Mouse (Mus musculus): ENCODE measurements around the gene Sypl. TPM values are rescaled to one million over a fixed set of nuclear protein-coding genes. Genes with fewer than 3 reads are reported as not detected.

Sypl gene
- total RNA-seq, 2 experiments from 2014 or later: 50.6 to 117 TPM

Other genes starting within 250 kb of the Sypl start
- 45.6 and 60.0 TPM in 2 replicates for gene Nampt, start 134.3 kb upstream of the Sypl start, total RNA-seq (2015)
- 46.5 and 57.5 TPM in 2 replicates for gene Nampt, start 134.3 kb upstream of the Sypl start, total RNA-seq (2017)
- gene Cdhr3, start 139.0 kb downstream of the Sypl start, total RNA-seq (2015): not detected in 2 replicates
- not detected in 2 replicates for gene Cdhr3, start 139.0 kb downstream of the Sypl start, total RNA-seq (2017)
- gene Atxn7l1, start 193.8 kb downstream of the Sypl start, total RNA-seq (2015): 109 and 115 TPM in 2 replicates
- gene Atxn7l1, start 193.8 kb downstream of the Sypl start, total RNA-seq (2017): 50.0 and 60.4 TPM in 2 replicates

Measured in megakaryocyte, adult 5-6 weeks (primary cell).